Comparison of ENCODE assay signal across 24 mouse cellular contexts in the genomic region with DNA sequence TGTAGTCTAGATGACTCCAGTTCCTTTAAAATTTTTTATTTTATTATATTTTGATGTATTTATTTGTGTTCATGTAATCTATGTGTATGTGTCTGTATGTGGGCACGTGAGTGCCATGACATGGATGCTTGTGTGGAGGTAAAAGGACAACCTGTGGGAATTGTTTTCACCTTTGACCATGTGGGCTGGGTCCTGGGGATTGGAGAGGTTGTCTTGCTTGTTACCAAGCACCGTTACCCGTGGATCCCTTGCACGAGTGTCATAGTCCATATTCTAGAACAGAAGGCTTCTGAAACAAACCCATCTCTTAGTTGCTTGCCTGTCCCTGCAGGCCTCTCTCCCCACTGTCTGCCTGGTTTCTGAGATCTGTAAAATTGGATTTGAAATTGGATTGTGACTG. TPM values are rescaled to one million over a fixed set of nuclear protein-coding genes. Genes with fewer than 3 reads are reported as not detected.
"Had no signal": no experiment of that assay in that cellular context is flagged by ENCODE, and none has a peak within 500 bp of the region (broad histone marks: within the 10 kb centered on the region; RNA-seq: fewer than 3 reads in every experiment).

No protein-coding gene starts in this region.

- H3K36me3 ChIP-seq: midbrain, embryonic 10.5 days; midbrain, embryonic 12.5 days; neural tube, embryonic 13.5 days; neural tube, embryonic 15.5 days had no signal

- H3K4me3 ChIP-seq: midbrain, embryonic 10.5 days; midbrain, embryonic 12.5 days; myocyte; neural tube, embryonic 13.5 days; neural tube, embryonic 15.5 days had no signal

- H3K4me1 ChIP-seq: midbrain, embryonic 12.5 days; neural tube, embryonic 13.5 days; neural tube, embryonic 15.5 days had no signal

- H3K9ac ChIP-seq: lung, embryonic 14.5 days; midbrain, embryonic 12.5 days; neural tube, embryonic 13.5 days; neural tube, embryonic 15.5 days had no signal

- H3K4me2 ChIP-seq: lung, embryonic 14.5 days; midbrain, embryonic 12.5 days; neural tube, embryonic 13.5 days; neural tube, embryonic 15.5 days had no signal

- H3K9me3 ChIP-seq: midbrain, embryonic 10.5 days; midbrain, embryonic 12.5 days; neural tube, embryonic 13.5 days; neural tube, embryonic 15.5 days had no signal

- DNase-seq: lung, adult 18-20 months; lung, embryonic 14.5 days; lung, postnatal 10 days; lung, postnatal 4 days; midbrain, embryonic 14.5 days; retina, postnatal 1 day; right cerebral cortex, adult 18-20 months; right cerebral cortex, postnatal 25 days; right cerebral cortex, postnatal 4 days; spleen, adult 18-20 months; thymus, adult 18-20 months; thymus, postnatal 14 days; thymus, postnatal 36 days had no signal

- H3K27me3 ChIP-seq: midbrain, embryonic 12.5 days; neural tube, embryonic 13.5 days; neural tube, embryonic 15.5 days had no signal

- H3K27ac ChIP-seq: midbrain, embryonic 10.5 days; midbrain, embryonic 12.5 days; neural tube, embryonic 13.5 days; neural tube, embryonic 15.5 days had no signal

- ATAC-seq: midbrain, embryonic 16.5 days had no signal

RNA-seq across cellular contexts. Expression of a gene that starts 23.6 kb away (rescaled TPM):
- polyA plus RNA-seq: lung, embryonic 14.5 days; lung, embryonic 16.5 days; neural tube, embryonic 11.5 days; neural tube, embryonic 15.5 days; small intestine, adult 2 months; stomach, embryonic 14.5 days; thymus, postnatal 0 days had no signal
